Mouse (Mus musculus) heart, adult 18-20 months (tissue): ENCODE results near the gene Plcb2. TPM values are rescaled to one million over a fixed set of nuclear protein-coding genes. Genes with fewer than 3 reads are reported as not detected.

Source experiments
- DNase-seq, 2 experiments: peaks; one replicate each; pipeline ENCODE4 v3.0.0; 2021 to 2022; ENCODE audit warnings: mixed read lengths in 1 of 2
- total RNA-seq, 2 experiments: library from RNA; stranded (reverse); gene quantifications; 2 replicates each; pipeline ENCODE4 v1.2.3; 2021

Gene Plcb2
- total RNA-seq, 2 experiments from 2014 or later: 1.4 to 2.6 TPM

GRCm38 (mm10) chr2:118713631-118714030, 14.6 kb downstream of the Plcb2 start:
- DNase-seq: no peak

GRCm38 (mm10) chr2:118711038-118711494, 17.2 kb downstream of the Plcb2 start:
- peak in 1 of 2 experiments; percentile 38 for DNase-seq

GRCm38 (mm10) chr2:118709655-118710221, 18.5 kb downstream of the Plcb2 start:
- no peak for DNase-seq

GRCm38 (mm10) chr2:118708472-118708871, 19.8 kb downstream of the Plcb2 start:
- DNase-seq: peak in 1 of 2 experiments; percentile 42

- DNase-seq: no peak
Observed at GRCm38 (mm10) chr2:118706436-118706835, 21.8 kb downstream of the Plcb2 start.

GRCm38 (mm10) chr2:118703913-118704730, 24.1 kb downstream of the Plcb2 start, which contains the start of gene Ankrd63:
Gene Ankrd63 (minus strand): TSS chr2:118703963.
- DNase-seq: peak in 1 of 2 experiments; percentile 28

GRCm38 (mm10) chr2:118702883-118703761, 25.1 kb downstream of the Plcb2 start:
- DNase-seq: peak; percentile 56 to 68

- DNase-seq: no peak
Observed at GRCm38 (mm10) chr2:118701971-118702882, 26.0 kb downstream of the Plcb2 start.

- no peak for DNase-seq
Observed at GRCm38 (mm10) chr2:118701161-118701560, 27.1 kb downstream of the Plcb2 start.

GRCm38 (mm10) chr2:118700179-118701062, 27.8 kb downstream of the Plcb2 start:
- DNase-seq: peak; percentile 84 to 93

GRCm38 (mm10) chr2:118697955-118698354, 30.3 kb downstream of the Plcb2 start:
- DNase-seq: no peak

GRCm38 (mm10) chr2:118697311-118697877, 30.8 kb downstream of the Plcb2 start:
- DNase-seq: peak in 1 of 2 experiments; percentile 22

- DNase-seq: peak in 1 of 2 experiments; percentile 34
Observed at GRCm38 (mm10) chr2:118696451-118697308, 31.6 kb downstream of the Plcb2 start.

- peak; percentile 48 to 76 for DNase-seq
Observed at GRCm38 (mm10) chr2:118695677-118696232, 32.5 kb downstream of the Plcb2 start.

- DNase-seq: no peak
Observed at GRCm38 (mm10) chr2:118693370-118693966, 34.8 kb downstream of the Plcb2 start.

- no peak for DNase-seq
Observed at GRCm38 (mm10) chr2:118689875-118690274, 38.4 kb downstream of the Plcb2 start.

GRCm38 (mm10) chr2:118687791-118688190, 40.4 kb downstream of the Plcb2 start:
- DNase-seq: no peak

GRCm38 (mm10) chr2:118686693-118687092, 41.5 kb downstream of the Plcb2 start:
- no peak for DNase-seq
